Mouse (Mus musculus) forebrain, embryonic 13.5 days (tissue): Measurements from ENCODE around the gene Arhgap15. TPM values are rescaled to one million over a fixed set of nuclear protein-coding genes. Genes with fewer than 3 reads are reported as not detected.

Experiments
- ATAC-seq: fragments of 200-750 bp; cut with Nextera tagmentation; 2 replicates; pipeline ENCODE4 v1.8.0; 2017
- H3K27ac ChIP-seq: fragments of 300-500 bp; sonication (generic); 2 replicates; pipeline ENCODE4 v1.5.1; 2015; ENCODE audit warnings: inconsistent platforms, mild to moderate bottlenecking, moderate library complexity
- H3K27me3 ChIP-seq: fragments of 300-500 bp; sonication (generic); 2 replicates; pipeline ENCODE4 v1.6.1; 2015; ENCODE audit warnings: mild to moderate bottlenecking, inconsistent platforms
- H3K36me3 ChIP-seq: fragments of 300-500 bp; sonication (generic); 2 replicates; pipeline ENCODE4 v1.6.1; 2015; ENCODE audit warnings: mild to moderate bottlenecking, inconsistent platforms; ENCODE audit not compliant: poor library complexity, severe bottlenecking
- H3K4me1 ChIP-seq: fragments of 300-500 bp; sonication (generic); 2 replicates; pipeline ENCODE4 v1.6.1; 2015; ENCODE audit warnings: inconsistent platforms
- H3K4me2 ChIP-seq: fragments of 300-500 bp; sonication (generic); 2 replicates; pipeline ENCODE4 v1.6.1; 2015; ENCODE audit warnings: inconsistent platforms, mild to moderate bottlenecking, moderate library complexity
- H3K4me3 ChIP-seq: fragments of 300-500 bp; sonication (generic); 2 replicates; pipeline ENCODE4 v1.5.1; 2015; ENCODE audit warnings: mild to moderate bottlenecking, inconsistent platforms
- H3K9ac ChIP-seq: fragments of 300-500 bp; sonication (generic); 2 replicates; pipeline ENCODE4 v1.6.1; 2015; ENCODE audit warnings: mild to moderate bottlenecking, inconsistent platforms
- H3K9me3 ChIP-seq: fragments of 300-500 bp; sonication (generic); replicated peaks from 2 replicates; pipeline ENCODE4 v1.6.1; 2016; ENCODE audit warnings: inconsistent platforms
- WGBS: fragments of 180-500 bp; shearing (Covaris S2); methylation state at CpG from one replicate; pipeline ENCODE4 v1.1.7; 2015; 5-methylcytosine and 5-hydroxymethylcytosine counted together
- polyA plus RNA-seq: library from polyadenylated mRNA; unstranded; fragments of >200 nt; fragmentation: Nextera tagmentation; extraction: Ambion mirVana; gene quantifications from 2 replicates; pipeline ENCODE4 v1.2.1, GENCODE M21; 2015

The Arhgap15 gene
- polyA plus RNA-seq, 1 experiment from 2014 or later = 0.68 TPM

DNA sequence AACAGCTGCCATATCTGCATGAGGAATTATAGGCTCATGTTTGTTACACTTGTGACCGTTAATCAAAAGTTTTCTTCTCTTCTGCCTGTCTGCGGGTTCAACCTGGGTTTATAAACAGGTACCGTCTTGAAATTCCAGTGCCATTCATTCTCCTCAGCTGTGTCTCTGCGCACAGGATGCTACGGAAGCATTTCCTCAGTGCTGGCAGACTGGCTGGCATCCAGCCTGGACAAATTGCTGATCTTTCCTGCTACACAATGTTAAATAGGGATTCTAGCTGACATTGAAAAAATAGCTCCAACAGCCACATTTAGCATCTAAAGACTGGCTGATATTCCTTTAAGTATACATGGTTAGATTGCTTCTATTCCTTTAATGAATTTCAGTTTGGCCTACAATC lies 93.0 kb downstream of the Arhgap15 start:
- no peak overlapping the region for H3K27ac ChIP-seq
- no peak overlapping the region for H3K4me2 ChIP-seq
- WGBS = 78% methylated on average over 5 of the region's 5 CpGs
- H3K4me1 ChIP-seq = no peaks in the 10 kb centered on the region
- no peak overlapping the region for H3K4me3 ChIP-seq
- no peaks in the 10 kb centered on the region for H3K9me3 ChIP-seq
- no peak; the same call in 1 of the 2 replicates for ATAC-seq
- H3K36me3 ChIP-seq = no peaks in the 10 kb centered on the region
- no peak overlapping the region for H3K9ac ChIP-seq
- H3K27me3 ChIP-seq = no peaks in the 10 kb centered on the region

GRCm38 (mm10) chr2:43851195-43851594 lies 102.6 kb downstream of the Arhgap15 start:
- Histone ChIP-seq H3K27ac (no peak overlapping the region), H3K4me3 (no peak overlapping the region), H3K36me3 (no peaks in the 10 kb centered on the region), H3K9me3 (no peaks in the 10 kb centered on the region), H3K27me3 (no peaks in the 10 kb centered on the region), H3K9ac (no peak overlapping the region), H3K4me1 (no peaks in the 10 kb centered on the region), H3K4me2 (no peak overlapping the region)
- WGBS = 54% methylated on average over 3 of the region's 3 CpGs
- no peak for ATAC-seq

GRCm38 (mm10) chr2:43862709-43863108 lies 114.1 kb downstream of the Arhgap15 start:
- ATAC-seq = no peak
- H3K27me3 ChIP-seq = no peaks in the 10 kb centered on the region
- no peaks in the 10 kb centered on the region for H3K36me3 ChIP-seq
- no peaks in the 10 kb centered on the region for H3K9me3 ChIP-seq
- no peak overlapping the region for H3K4me3 ChIP-seq
- no peak overlapping the region for H3K4me2 ChIP-seq
- H3K27ac ChIP-seq = no peak overlapping the region
- no peak overlapping the region for H3K9ac ChIP-seq
- WGBS = 57% methylated on average over 5 of the region's 5 CpGs
- H3K4me1 ChIP-seq = no peaks in the 10 kb centered on the region

DNA sequence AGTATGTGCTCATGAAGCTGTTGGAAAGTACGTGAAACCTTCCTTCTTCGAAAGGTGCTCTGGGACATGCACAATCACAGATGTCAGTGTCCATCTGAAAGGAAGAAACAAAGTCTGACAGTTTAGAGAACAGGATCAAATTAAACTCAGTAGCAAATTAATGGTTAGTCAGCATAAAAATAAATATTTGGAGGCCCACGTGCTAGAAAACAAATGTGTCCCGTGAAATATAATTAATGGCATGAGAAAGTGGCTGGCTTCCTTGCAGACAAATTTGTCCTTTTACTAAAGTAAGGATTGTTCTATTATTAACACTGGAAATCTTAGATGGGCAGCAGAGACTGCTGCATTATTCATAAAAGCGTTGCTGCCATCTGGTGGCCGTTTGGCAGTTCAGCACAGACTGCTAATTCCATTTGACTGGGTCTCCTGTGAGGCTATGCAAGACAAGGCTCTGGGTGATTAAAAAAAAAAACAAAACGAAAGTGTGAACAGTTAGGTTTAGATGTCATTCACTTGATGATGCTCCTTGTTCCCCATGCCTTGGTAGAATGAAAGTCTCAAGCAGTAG lies 153.9 kb downstream of the Arhgap15 start:
- Histone ChIP-seq H3K4me1 (no peaks in the 10 kb centered on the region), H3K27me3 (no peaks in the 10 kb centered on the region), H3K9ac (no peak overlapping the region), H3K36me3 (no peaks in the 10 kb centered on the region), H3K4me2 (no peak overlapping the region), H3K9me3 (no peaks in the 10 kb centered on the region), H3K27ac (no peak overlapping the region), H3K4me3 (no peak overlapping the region)
- 21% methylated on average over 7 of the region's 7 CpGs for WGBS
- ATAC-seq = peak; percentile 96

GRCm38 (mm10) chr2:43907496-43907895 lies 158.9 kb downstream of the Arhgap15 start:
- no peaks in the 10 kb centered on the region for H3K27me3 ChIP-seq
- 93% methylated on average over 5 of the region's 5 CpGs for WGBS
- H3K36me3 ChIP-seq = no peaks in the 10 kb centered on the region
- no peak overlapping the region for H3K4me3 ChIP-seq
- H3K9me3 ChIP-seq = no peaks in the 10 kb centered on the region
- H3K4me1 ChIP-seq = no peaks in the 10 kb centered on the region
- no peak overlapping the region for H3K4me2 ChIP-seq
- ATAC-seq = no peak
- H3K27ac ChIP-seq = no peak overlapping the region
- H3K9ac ChIP-seq = no peak overlapping the region

DNA sequence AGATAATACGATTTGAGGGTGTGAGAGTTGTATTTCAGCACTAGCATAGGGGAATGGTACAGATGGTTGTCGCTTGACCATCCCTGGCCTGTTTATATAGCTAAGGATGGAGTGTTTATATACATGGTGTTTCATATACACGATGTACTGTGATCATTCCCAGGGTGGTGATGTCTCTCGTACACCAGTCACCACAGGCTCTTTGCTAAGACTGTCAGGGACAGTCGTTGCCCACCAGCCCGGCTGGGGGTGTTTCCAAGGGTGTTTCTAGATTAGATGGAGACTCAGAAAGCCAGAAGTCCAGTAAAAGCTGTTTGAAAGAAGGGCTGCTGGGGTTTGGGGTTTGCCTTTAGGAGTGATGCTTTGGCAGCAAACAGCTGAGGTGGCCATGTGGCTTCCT lies 165.5 kb downstream of the Arhgap15 start:
- 91% methylated on average over 6 of the region's 6 CpGs for WGBS
- no peaks in the 10 kb centered on the region for H3K36me3 ChIP-seq
- no peak for ATAC-seq
- no peak overlapping the region for H3K4me3 ChIP-seq
- no peak overlapping the region for H3K9ac ChIP-seq
- H3K27me3 ChIP-seq = no peaks in the 10 kb centered on the region
- no peaks in the 10 kb centered on the region for H3K9me3 ChIP-seq
- no peaks in the 10 kb centered on the region for H3K4me1 ChIP-seq
- no peak overlapping the region for H3K27ac ChIP-seq
- no peak overlapping the region for H3K4me2 ChIP-seq

- no peaks in the 10 kb centered on the region for H3K27me3 ChIP-seq
- H3K4me3 ChIP-seq = no peak overlapping the region
- no peak overlapping the region for H3K4me2 ChIP-seq
- H3K9me3 ChIP-seq = no peaks in the 10 kb centered on the region
- 92% methylated on average over 5 of the region's 5 CpGs for WGBS
- H3K27ac ChIP-seq = no peak overlapping the region
- H3K9ac ChIP-seq = no peak overlapping the region
- no peaks in the 10 kb centered on the region for H3K36me3 ChIP-seq
- no peak for ATAC-seq
- H3K4me1 ChIP-seq = no peaks in the 10 kb centered on the region
These were observed 175.3 kb downstream of the Arhgap15 start for GRCm38 (mm10) chr2:43923863-43924340.

DNA sequence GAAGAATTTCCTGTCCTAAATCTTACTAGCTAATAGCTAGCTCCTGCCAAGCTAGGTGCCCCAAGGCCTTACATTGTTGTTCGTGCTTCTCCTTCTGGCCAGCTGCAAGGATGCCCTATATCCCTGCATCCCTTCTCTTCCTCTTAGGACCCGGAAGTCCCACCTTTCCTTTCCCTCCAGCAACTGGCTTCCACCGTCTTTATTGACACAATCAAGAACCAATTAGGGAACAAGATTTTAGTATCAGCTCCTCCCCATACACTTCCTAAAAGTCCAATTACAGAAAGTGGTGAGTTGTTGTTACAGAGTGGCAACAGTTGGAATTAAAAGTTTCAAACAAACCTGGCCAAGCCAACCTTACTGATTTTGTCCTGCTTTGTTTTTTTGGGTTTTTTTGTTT lies 183.1 kb downstream of the Arhgap15 start:
- H3K27me3 ChIP-seq = no peaks in the 10 kb centered on the region
- no peaks in the 10 kb centered on the region for H3K4me1 ChIP-seq
- no peak overlapping the region for H3K9ac ChIP-seq
- H3K4me2 ChIP-seq = no peak overlapping the region
- no peak for ATAC-seq
- no peaks in the 10 kb centered on the region for H3K36me3 ChIP-seq
- WGBS = 88% methylated on average over 3 of the region's 3 CpGs
- no peak overlapping the region for H3K4me3 ChIP-seq
- no peak overlapping the region for H3K27ac ChIP-seq
- no peaks in the 10 kb centered on the region for H3K9me3 ChIP-seq

DNA sequence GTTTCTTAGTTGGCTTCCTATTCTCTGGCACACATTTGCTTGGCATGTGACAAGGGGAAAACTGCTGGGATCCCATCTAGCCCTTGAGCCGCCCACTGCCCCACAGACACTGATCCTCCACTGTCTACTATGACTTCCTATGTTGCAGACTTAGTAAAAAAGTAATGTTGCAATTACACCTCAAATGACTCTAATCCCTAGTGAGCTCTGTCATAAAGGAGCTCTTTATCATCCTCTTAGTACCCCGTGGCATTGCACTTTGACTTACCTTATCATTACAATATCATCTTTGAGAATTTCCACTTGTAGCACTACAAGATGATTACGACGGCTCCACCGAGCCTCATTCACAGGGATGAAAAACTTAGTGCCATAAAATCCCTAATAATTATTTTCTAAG lies 190.6 kb downstream of the Arhgap15 start:
- WGBS = 89% methylated on average over 5 of the region's 5 CpGs
- Histone ChIP-seq H3K4me2 (no peak overlapping the region), H3K4me1 (no peaks in the 10 kb centered on the region), H3K9ac (no peak overlapping the region), H3K36me3 (no peaks in the 10 kb centered on the region), H3K27me3 (no peaks in the 10 kb centered on the region), H3K9me3 (no peaks in the 10 kb centered on the region), H3K27ac (no peak overlapping the region), H3K4me3 (no peak overlapping the region)
- no peak for ATAC-seq

- Histone ChIP-seq H3K27ac (no peak overlapping the region), H3K36me3 (no peaks in the 10 kb centered on the region), H3K27me3 (no peaks in the 10 kb centered on the region), H3K9me3 (no peaks in the 10 kb centered on the region), H3K4me3 (no peak overlapping the region), H3K4me2 (no peak overlapping the region), H3K9ac (no peak overlapping the region), H3K4me1 (no peaks in the 10 kb centered on the region)
- ATAC-seq = no peak
- WGBS = 91% methylated on average over 2 of the region's 2 CpGs
These were observed 197.1 kb downstream of the Arhgap15 start for GRCm38 (mm10) chr2:43945679-43946078.

DNA sequence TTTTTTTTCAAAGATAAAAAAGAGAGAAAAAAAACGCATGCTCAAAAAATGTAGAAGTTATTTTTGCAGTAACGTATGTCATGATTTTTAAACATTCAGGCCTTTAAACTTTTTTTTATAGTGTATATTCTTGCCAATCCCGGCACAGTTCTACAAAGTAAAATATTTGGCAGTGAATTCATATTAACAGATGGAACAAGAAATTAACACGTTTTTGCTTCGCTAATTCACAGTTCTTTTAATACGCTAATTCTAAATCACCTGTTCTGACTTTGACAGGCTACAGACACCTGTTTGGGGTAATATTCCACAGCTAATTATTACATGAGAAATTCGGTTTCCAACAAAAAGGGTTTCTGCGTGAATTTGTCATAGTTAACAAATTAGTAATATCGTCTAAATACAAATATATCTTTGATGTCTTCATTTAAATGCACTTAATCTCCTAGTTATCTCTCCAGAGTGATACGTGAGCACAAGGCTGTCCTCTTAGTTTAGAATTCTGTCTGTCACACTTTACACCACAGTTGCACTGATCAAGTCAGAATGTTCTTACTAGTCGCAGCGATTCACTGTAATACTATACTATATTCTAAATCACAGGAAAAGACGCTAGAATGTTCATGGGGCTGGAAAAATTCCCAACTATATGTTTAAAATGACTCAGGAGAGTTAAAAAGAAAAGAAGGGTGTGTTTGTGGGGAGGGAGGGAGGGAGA lies 201.3 kb downstream of the Arhgap15 start:
- Histone ChIP-seq H3K4me3 (no peak overlapping the region), H3K9ac (no peak overlapping the region), H3K27ac (no peak overlapping the region), H3K9me3 (no peaks in the 10 kb centered on the region), H3K36me3 (no peaks in the 10 kb centered on the region), H3K4me1 (no peaks in the 10 kb centered on the region), H3K27me3 (no peaks in the 10 kb centered on the region), H3K4me2 (no peak overlapping the region)
- 82% methylated on average over 13 of the region's 13 CpGs for WGBS
- ATAC-seq = peak; percentile 76; the same call in 1 of the 2 replicates

- Histone ChIP-seq H3K4me2 (no peak overlapping the region), H3K4me3 (no peak overlapping the region), H3K4me1 (no peaks in the 10 kb centered on the region), H3K9ac (no peak overlapping the region), H3K9me3 (no peaks in the 10 kb centered on the region), H3K36me3 (no peaks in the 10 kb centered on the region), H3K27ac (0 out of 2 replicates have a peak overlapping the region, but pooled peaks have one; percentile 52), H3K27me3 (no peaks in the 10 kb centered on the region)
- no peak for ATAC-seq
- 69% methylated on average over 6 of the region's 6 CpGs for WGBS
These were observed 202.1 kb downstream of the Arhgap15 start for GRCm38 (mm10) chr2:43950741-43951140.

GRCm38 (mm10) chr2:43959189-43959588 lies 210.6 kb downstream of the Arhgap15 start:
- Histone ChIP-seq H3K9me3 (no peaks in the 10 kb centered on the region), H3K4me2 (no peak overlapping the region), H3K27me3 (no peaks in the 10 kb centered on the region), H3K36me3 (no peaks in the 10 kb centered on the region), H3K27ac (no peak overlapping the region), H3K9ac (no peak overlapping the region), H3K4me3 (no peak overlapping the region), H3K4me1 (no peaks in the 10 kb centered on the region)
- no peak for ATAC-seq
